Mouse (Mus musculus) lung, adult 2 months (tissue): ENCODE results near the gene Ccdc84.

Experiments
- CTCF ChIP-seq: fragments of 200-500 bp; IDR thresholded peaks from 2 replicates; pipeline ENCODE4 v1.5.1; 2011; ENCODE audit warnings: mild to moderate bottlenecking, low read length, control low read depth; ENCODE audit not compliant: insufficient read depth
- POLR2A ChIP-seq: fragments of 200-500 bp; IDR thresholded peaks from 2 replicates; pipeline ENCODE4 v1.6.1; 2011; ENCODE audit warnings: low read depth, mild to moderate bottlenecking, control low read depth, low read length, borderline replicate concordance; ENCODE audit errors: extremely low read depth

GRCm38 (mm10) chr9:44361190-44361917, 57.0 kb downstream of the Ccdc84 start, which contains the start of gene Vps11:
- TF ChIP-seq POLR2A: peak; percentile 94
- TF ChIP-seq CTCF: no peak
